Mouse (Mus musculus): ENCODE results near the gene Zfp146. TPM values are rescaled to one million over a fixed set of nuclear protein-coding genes. Genes with fewer than 3 reads are reported as not detected.

Zfp146 gene
- total and polyA plus RNA-seq, 3 experiments, result 42.0 to 45.0 (median 43.1) TPM

- H3K79me2 ChIP-seq (replicated peaks; ENCODE audit: control insufficient read depth, extremely low read depth, insufficient read depth, poor library complexity, severe bottlenecking), result no peaks in the 10 kb centered on the region
- H3K27ac ChIP-seq (ENCODE audit: insufficient read depth, low read depth), result no peak overlapping the region
- dilution Hi-C loops (cut with MboI; ENCODE audit: extremely low pct_ligation_motif_present, extremely low pct_unique_long_range_greater_than_20kb, low sequenced_read_pairs) (no loop called here), in situ Hi-C loops (cut with MboI; ENCODE audit: low pct_ligation_motif_present, low pct_unique_long_range_greater_than_20kb, low sequenced_read_pairs) (no loop called here)
- no peaks in the 10 kb centered on the region for H3K36me3 ChIP-seq (replicated peaks in 1 of 2; ENCODE audit: control insufficient read depth in 1 of 2, insufficient read depth in 1 of 2, low read length in 1 of 2)
- H3K4me2 ChIP-seq (ENCODE audit: insufficient read depth, low read depth, poor library complexity, severe bottlenecking), result no peak overlapping the region
- H3K9me3 ChIP-seq (replicated peaks; ENCODE audit: low read length), result no peaks in the 10 kb centered on the region
- no peaks in the 10 kb centered on the region for H3K27me3 ChIP-seq (replicated peaks)
- H3K4me3 ChIP-seq (replicated peaks in 1 of 3; ENCODE audit: low read depth in 2 of 3, low read length in 2 of 3, poor library complexity in 1 of 3), result no peak overlapping the region
- TF ChIP-seq E2F4 (IDR thresholded peaks at IDR 0.05; ENCODE audit: insufficient replicate concordance, low read depth, low read length) (no peak), MYC (IDR thresholded peaks at IDR 0.05; ENCODE audit: low read depth, low read length) (no peak), MAX (IDR thresholded peaks at IDR 0.05; ENCODE audit: low read length) (no peak), ELF1 (IDR thresholded peaks at IDR 0.05; ENCODE audit: low read depth, low read length) (no peak)
- peaks cover 4 to 22% of the 10 kb centered on the region in 2 experiments; a peak in 3 of 4 replicates for H3K4me1 ChIP-seq (ENCODE audit: control insufficient read depth in 1 of 2, insufficient read depth in 2 of 2)
- DNase-seq (ENCODE audit: extremely low read depth), result no peak
- H3K9ac ChIP-seq (ENCODE audit: insufficient read depth, low read depth), result no peak overlapping the region
These were observed 30.1 kb upstream of the Zfp146 start for GRCm38 (mm10) chr7:30199498-30200139.

GRCm38 (mm10) chr7:30198481-30198971 is 29.0 kb upstream of the Zfp146 start, which contains the start of gene Capns1:
TSS of gene Capns1 (minus strand) at chr7:30198811.
- DNase-seq (ENCODE audit: extremely low read depth), result peak; percentile 84
- Histone ChIP-seq H3K4me3 (replicated peaks in 1 of 3; ENCODE audit: low read depth in 2 of 3, low read length in 2 of 3, poor library complexity in 1 of 3) (no peak within 1 kb of the TSS), H3K79me2 (replicated peaks; ENCODE audit: control insufficient read depth, extremely low read depth, insufficient read depth, poor library complexity, severe bottlenecking) (peaks cover 7% of the 10 kb centered on the region; the same call in 1 of the 2 replicates), H3K27ac (ENCODE audit: insufficient read depth, low read depth) (no peak within 1 kb of the TSS), H3K4me1 (ENCODE audit: control insufficient read depth in 1 of 2, insufficient read depth in 2 of 2) (peaks cover 2 to 23% of the 10 kb centered on the region in 2 experiments; a peak in 3 of 4 replicates), H3K9me3 (replicated peaks; ENCODE audit: low read length) (no peaks in the 10 kb centered on the region), H3K9ac (ENCODE audit: insufficient read depth, low read depth) (no peak within 1 kb of the TSS), H3K27me3 (replicated peaks) (no peaks in the 10 kb centered on the region), H3K36me3 (replicated peaks in 1 of 2; ENCODE audit: control insufficient read depth in 1 of 2, insufficient read depth in 1 of 2, low read length in 1 of 2) (no peaks in the 10 kb centered on the region), H3K4me2 (ENCODE audit: insufficient read depth, low read depth, poor library complexity, severe bottlenecking) (no peak within 1 kb of the TSS)
- in situ Hi-C loops (cut with MboI; ENCODE audit: low pct_ligation_motif_present, low pct_unique_long_range_greater_than_20kb, low sequenced_read_pairs), result no loop called here
- dilution Hi-C loops (cut with MboI; ENCODE audit: extremely low pct_ligation_motif_present, extremely low pct_unique_long_range_greater_than_20kb, low sequenced_read_pairs), result no loop called here
- TF ChIP-seq ZC3H11A (IDR thresholded peaks at IDR 0.05; ENCODE audit: low read depth, low read length) (no peak), CTCF (conservative IDR thresholded peaks at IDR 0.05 in 1 of 2, IDR thresholded peaks at IDR 0.05 in 1 of 2; ENCODE audit: low read depth in 2 of 2, low read length in 2 of 2) (peak; percentile 76 to 83), TCF12 (IDR thresholded peaks at IDR 0.05; ENCODE audit: low read depth, low read length) (no peak), POLR2AphosphoS2 (IDR thresholded peaks at IDR 0.05; ENCODE audit: low read depth, low read length) (no peak), CHD1 (IDR thresholded peaks at IDR 0.05; ENCODE audit: low read depth, low read length) (no peak), ZMIZ1 (IDR thresholded peaks at IDR 0.05; ENCODE audit: low read depth, low read length) (no peak), ZNF384 (IDR thresholded peaks at IDR 0.05; ENCODE audit: low read depth, low read length) (no peak), KAT2A (IDR thresholded peaks at IDR 0.05; ENCODE audit: insufficient replicate concordance, low read length) (no peak), RAD21 (IDR thresholded peaks at IDR 0.05; ENCODE audit: low read depth, low read length) (peak; percentile 51), ETS1 (conservative IDR thresholded peaks at IDR 0.05; ENCODE audit: low read depth, low read length) (no peak), BHLHE40 (IDR thresholded peaks at IDR 0.05; ENCODE audit: low read depth, low read length) (no peak), NELFE (IDR thresholded peaks at IDR 0.05; ENCODE audit: low read depth, low read length) (0 out of 2 replicates have a peak, but pooled peaks have one; percentile 13), USF2 (conservative IDR thresholded peaks at IDR 0.05; ENCODE audit: low read depth, low read length) (no peak), IRF4 (IDR thresholded peaks at IDR 0.05; ENCODE audit: low read depth, low read length) (peak; percentile 11; the same call in 1 of the 2 replicates), SMC3 (IDR thresholded peaks at IDR 0.05; ENCODE audit: low read depth, low read length) (peak; percentile 68), RCOR1 (conservative IDR thresholded peaks at IDR 0.05; ENCODE audit: low read depth, low read length) (no peak), USF1 (IDR thresholded peaks at IDR 0.05; ENCODE audit: low read depth, low read length) (no peak), EP300 (IDR thresholded peaks at IDR 0.05; ENCODE audit: low read length) (no peak)

Measured in CH12.LX (cell line).